Mouse (Mus musculus): Measurements from ENCODE around the gene Bcap31. TPM values are rescaled to one million over a fixed set of nuclear protein-coding genes. Genes with fewer than 3 reads are reported as not detected.

The Bcap31 gene
- total and polyA plus RNA-seq, 2 experiments: 69.8 to 168 TPM

- WGBS: 71% methylated on average over 5 of the region's 5 CpGs
Observed at GRCm38 (mm10) chrX:73690917-73691629, 24.9 kb downstream of the Bcap31 start.

DNA sequence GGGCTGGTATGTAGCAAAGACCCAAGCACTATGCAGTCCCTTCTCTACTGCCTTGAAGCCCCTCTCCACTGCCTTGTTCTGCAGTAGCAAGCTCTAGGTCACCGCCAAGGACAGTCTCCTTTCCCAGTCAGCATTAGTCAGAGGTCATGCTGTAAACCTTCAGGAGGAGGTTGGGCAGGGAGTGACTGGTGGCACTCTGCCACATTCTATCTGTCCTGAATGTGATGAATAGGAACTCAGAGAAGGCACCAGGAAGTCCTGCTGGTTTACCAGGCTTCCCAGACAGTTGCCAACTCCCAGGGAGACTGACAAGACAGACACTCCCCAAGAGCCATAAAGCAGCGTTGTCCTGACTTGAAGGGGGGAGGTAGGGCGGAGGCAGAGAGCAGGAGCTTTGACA lies 30.3 kb downstream of the Bcap31 start:
- Histone ChIP-seq H3K27me3 (ENCODE audit: control insufficient read depth, insufficient read depth, low read length) (no peaks in the 10 kb centered on the region), H3K4me3 (ENCODE audit: insufficient read depth, low read depth, low read length) (no peak overlapping the region), H3K9ac (ENCODE audit: low read depth, low read length) (no peak overlapping the region), H3K79me2 (ENCODE audit: control insufficient read depth, insufficient read depth, low read length) (no peaks in the 10 kb centered on the region), H3K36me3 (ENCODE audit: control insufficient read depth, insufficient read depth, low read length) (peaks cover 21% of the 10 kb centered on the region), H3K4me1 (ENCODE audit: control insufficient read depth, insufficient read depth, low read length) (peaks cover 12% of the 10 kb centered on the region; the same call in 1 of the 2 replicates), H3K27ac (replicated peaks; ENCODE audit: insufficient read depth, low read depth, low read length) (no peak overlapping the region)
- TF ChIP-seq CTCF (IDR thresholded peaks at IDR 0.05; ENCODE audit: low read depth, low read length) (no peak), POLR2A (IDR thresholded peaks at IDR 0.05; ENCODE audit: extremely low read depth, insufficient read depth, low read length) (no peak)
- DNase-seq (ENCODE audit: extremely low read depth, low read depth, low spot score): peak; percentile 43
- 64% methylated on average over 3 of the region's 3 CpGs for WGBS

More at GRCm38 (mm10) chrX:73690917-73691629, 24.9 kb downstream of the Bcap31 start:
- peaks cover 19% of the 10 kb centered on the region for H3K36me3 ChIP-seq (ENCODE audit: control insufficient read depth, insufficient read depth, low read length)
- no peaks in the 10 kb centered on the region for H3K27me3 ChIP-seq (ENCODE audit: control insufficient read depth, insufficient read depth, low read length)
- TF ChIP-seq CTCF (IDR thresholded peaks at IDR 0.05; ENCODE audit: low read depth, low read length): peak; percentile 71
- TF ChIP-seq POLR2A (IDR thresholded peaks at IDR 0.05; ENCODE audit: extremely low read depth, insufficient read depth, low read length): no peak
- no peaks in the 10 kb centered on the region for H3K79me2 ChIP-seq (ENCODE audit: control insufficient read depth, insufficient read depth, low read length)
- no peak overlapping the region for H3K27ac ChIP-seq (replicated peaks; ENCODE audit: insufficient read depth, low read depth, low read length)
- no peak overlapping the region for H3K4me3 ChIP-seq (ENCODE audit: insufficient read depth, low read depth, low read length)
- peak; percentile 17 for DNase-seq (ENCODE audit: extremely low read depth, low read depth, low spot score)
- no peak overlapping the region for H3K9ac ChIP-seq (ENCODE audit: low read depth, low read length)
- no peaks in the 10 kb centered on the region for H3K4me1 ChIP-seq (ENCODE audit: control insufficient read depth, insufficient read depth, low read length)

- no peaks in the 10 kb centered on the region for H3K27me3 ChIP-seq (ENCODE audit: control insufficient read depth, insufficient read depth, low read length)
- TF ChIP-seq POLR2A (IDR thresholded peaks at IDR 0.05; ENCODE audit: extremely low read depth, insufficient read depth, low read length): no peak
- H3K36me3 ChIP-seq (ENCODE audit: control insufficient read depth, insufficient read depth, low read length): peaks cover 20% of the 10 kb centered on the region
- no peaks in the 10 kb centered on the region for H3K79me2 ChIP-seq (ENCODE audit: control insufficient read depth, insufficient read depth, low read length)
- no peak overlapping the region for H3K4me3 ChIP-seq (ENCODE audit: insufficient read depth, low read depth, low read length)
- peak overlapping the region; percentile 15; the same call in 1 of the 2 replicates for H3K27ac ChIP-seq (replicated peaks; ENCODE audit: insufficient read depth, low read depth, low read length)
- DNase-seq (ENCODE audit: extremely low read depth, low read depth, low spot score): peak; percentile 39
- H3K4me1 ChIP-seq (ENCODE audit: control insufficient read depth, insufficient read depth, low read length): peaks cover 12% of the 10 kb centered on the region; the same call in 1 of the 2 replicates
- no peak overlapping the region for H3K9ac ChIP-seq (ENCODE audit: low read depth, low read length)
Observed at GRCm38 (mm10) chrX:73684978-73685377, 31.0 kb downstream of the Bcap31 start.

- Histone ChIP-seq H3K36me3 (ENCODE audit: control insufficient read depth, insufficient read depth, low read length) (peaks cover 19% of the 10 kb centered on the region), H3K4me1 (ENCODE audit: control insufficient read depth, insufficient read depth, low read length) (peaks cover 12% of the 10 kb centered on the region; the same call in 1 of the 2 replicates), H3K27ac (replicated peaks; ENCODE audit: insufficient read depth, low read depth, low read length) (no peak overlapping the region), H3K27me3 (ENCODE audit: control insufficient read depth, insufficient read depth, low read length) (no peaks in the 10 kb centered on the region), H3K9ac (ENCODE audit: low read depth, low read length) (no peak overlapping the region), H3K79me2 (ENCODE audit: control insufficient read depth, insufficient read depth, low read length) (no peaks in the 10 kb centered on the region), H3K4me3 (ENCODE audit: insufficient read depth, low read depth, low read length) (no peak overlapping the region)
- DNase-seq (ENCODE audit: extremely low read depth, low read depth, low spot score): no peak
- no peak for TF ChIP-seq POLR2A (IDR thresholded peaks at IDR 0.05; ENCODE audit: extremely low read depth, insufficient read depth, low read length)
- TF ChIP-seq CTCF (IDR thresholded peaks at IDR 0.05; ENCODE audit: low read depth, low read length): no peak
- WGBS: 96% methylated on average over 2 of the region's 2 CpGs
Observed at GRCm38 (mm10) chrX:73684156-73684555, 31.8 kb downstream of the Bcap31 start.

DNA sequence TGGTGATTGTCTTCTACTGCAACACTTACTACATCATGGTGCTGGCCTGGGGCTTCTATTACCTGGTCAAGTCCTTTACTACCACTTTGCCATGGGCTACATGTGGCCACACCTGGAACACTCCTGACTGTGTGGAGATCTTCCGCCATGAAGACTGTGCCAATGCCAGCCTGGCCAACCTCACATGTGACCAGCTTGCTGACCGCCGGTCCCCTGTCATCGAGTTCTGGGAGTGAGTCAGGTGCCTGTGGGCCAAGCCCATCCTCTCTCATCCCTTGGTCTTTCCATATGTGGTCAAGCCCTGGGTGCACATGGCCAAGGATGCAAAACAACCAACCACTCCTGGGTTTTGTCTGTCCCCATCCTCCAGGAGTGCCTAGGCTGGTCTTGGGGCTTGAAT lies 39.3 kb downstream of the Bcap31 start:
- no peaks in the 10 kb centered on the region for H3K27me3 ChIP-seq (ENCODE audit: control insufficient read depth, insufficient read depth, low read length)
- WGBS: 95% methylated on average over 4 of the region's 4 CpGs
- DNase-seq (ENCODE audit: extremely low read depth, low read depth, low spot score): no peak
- H3K27ac ChIP-seq (replicated peaks; ENCODE audit: insufficient read depth, low read depth, low read length): no peak overlapping the region
- H3K9ac ChIP-seq (ENCODE audit: low read depth, low read length): no peak overlapping the region
- no peaks in the 10 kb centered on the region for H3K79me2 ChIP-seq (ENCODE audit: control insufficient read depth, insufficient read depth, low read length)
- H3K4me3 ChIP-seq (ENCODE audit: insufficient read depth, low read depth, low read length): no peak overlapping the region
- no peaks in the 10 kb centered on the region; the same call in 1 of the 2 replicates for H3K36me3 ChIP-seq (ENCODE audit: control insufficient read depth, insufficient read depth, low read length)
- peaks cover 5% of the 10 kb centered on the region for H3K4me1 ChIP-seq (ENCODE audit: control insufficient read depth, insufficient read depth, low read length)
- no peak for TF ChIP-seq POLR2A (IDR thresholded peaks at IDR 0.05; ENCODE audit: extremely low read depth, insufficient read depth, low read length)
- no peak for TF ChIP-seq CTCF (IDR thresholded peaks at IDR 0.05; ENCODE audit: low read depth, low read length)

DNA sequence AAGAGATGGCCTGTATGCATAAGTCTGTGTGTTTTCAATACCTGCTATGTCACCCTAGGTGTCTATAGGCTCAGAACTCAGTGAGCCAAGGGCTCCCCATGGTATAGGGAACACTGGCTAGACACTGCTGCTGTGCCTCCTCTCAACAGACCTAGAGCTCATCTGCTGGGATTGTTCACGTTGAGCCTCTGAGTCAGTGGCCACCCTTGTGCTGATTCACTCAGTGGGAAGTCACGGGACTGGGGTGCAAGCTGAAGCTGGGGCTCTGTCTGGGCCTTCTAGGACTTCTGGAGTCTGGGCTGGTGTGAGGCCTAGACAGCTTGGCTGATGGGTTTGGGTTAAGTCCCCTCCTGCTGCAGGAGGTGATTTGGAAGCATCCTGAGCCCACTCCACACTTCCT lies 40.7 kb downstream of the Bcap31 start:
- Histone ChIP-seq H3K4me3 (ENCODE audit: insufficient read depth, low read depth, low read length) (no peak overlapping the region), H3K36me3 (ENCODE audit: control insufficient read depth, insufficient read depth, low read length) (no peaks in the 10 kb centered on the region; the same call in 1 of the 2 replicates), H3K27me3 (ENCODE audit: control insufficient read depth, insufficient read depth, low read length) (no peaks in the 10 kb centered on the region), H3K9ac (ENCODE audit: low read depth, low read length) (no peak overlapping the region), H3K4me1 (ENCODE audit: control insufficient read depth, insufficient read depth, low read length) (peaks cover 5% of the 10 kb centered on the region), H3K79me2 (ENCODE audit: control insufficient read depth, insufficient read depth, low read length) (no peaks in the 10 kb centered on the region), H3K27ac (replicated peaks; ENCODE audit: insufficient read depth, low read depth, low read length) (no peak overlapping the region)
- no peak for DNase-seq (ENCODE audit: extremely low read depth, low read depth, low spot score)
- 94% methylated on average over 2 of the region's 2 CpGs for WGBS
- no peak for TF ChIP-seq CTCF (IDR thresholded peaks at IDR 0.05; ENCODE audit: low read depth, low read length)
- no peak for TF ChIP-seq POLR2A (IDR thresholded peaks at IDR 0.05; ENCODE audit: extremely low read depth, insufficient read depth, low read length)
